Mouse (Mus musculus): ENCODE data around the gene Cnp.
"Not testable (repeated sequence)": the region's sequence is repeated elsewhere in the genome, so short reads cannot be mapped to it uniquely, and the experiment has no call there.

Gene Cnp

GRCm38 (mm10) chr11:100557563-100557962, 17.1 kb upstream of the Cnp start:
- DNase-seq, result no peak

GRCm38 (mm10) chr11:100559476-100559875, 15.2 kb upstream of the Cnp start:
- DNase-seq, result no peak

GRCm38 (mm10) chr11:100561748-100562147, 13.0 kb upstream of the Cnp start:
- no peak for DNase-seq

- no peak for DNase-seq
Observed at GRCm38 (mm10) chr11:100564297-100564696, 10.4 kb upstream of the Cnp start.

GRCm38 (mm10) chr11:100564703-100565102, 10.0 kb upstream of the Cnp start:
- no peak for DNase-seq

GRCm38 (mm10) chr11:100567229-100567628, 7.5 kb upstream of the Cnp start:
- no peak for DNase-seq

- DNase-seq, result no peak
Observed at GRCm38 (mm10) chr11:100567815-100568245, 6.9 kb upstream of the Cnp start.

- DNase-seq, result no peak
Observed at GRCm38 (mm10) chr11:100568692-100569091, 6.0 kb upstream of the Cnp start.

- no peak for DNase-seq
Observed at GRCm38 (mm10) chr11:100569789-100570188, 4.9 kb upstream of the Cnp start.

GRCm38 (mm10) chr11:100570430-100571201, 4.1 kb upstream of the Cnp start:
- peak; percentile 90 to 91 for DNase-seq

GRCm38 (mm10) chr11:100571202-100571567, 3.5 kb upstream of the Cnp start:
- DNase-seq, result peak in 1 of 2 experiments; percentile 31

GRCm38 (mm10) chr11:100574188-100574587, 516 bp upstream of the Cnp start:
- DNase-seq, result no peak

GRCm38 (mm10) chr11:100575484-100575855, 766 bp downstream of the Cnp start:
- DNase-seq, result peak in 1 of 2 experiments; percentile 64

GRCm38 (mm10) chr11:100576256-100576655, 1.6 kb downstream of the Cnp start:
- DNase-seq, result no peak

GRCm38 (mm10) chr11:100577852-100578599, 3.3 kb downstream of the Cnp start:
- peak in 1 of 2 experiments; percentile 38 for DNase-seq

- no peak for DNase-seq
Observed at GRCm38 (mm10) chr11:100579116-100579799, 4.6 kb downstream of the Cnp start.

- no peak for DNase-seq
Observed at GRCm38 (mm10) chr11:100580275-100580674, 5.6 kb downstream of the Cnp start.

- peak; percentile 74 to 75 for DNase-seq
Observed at GRCm38 (mm10) chr11:100581756-100582155, 7.1 kb downstream of the Cnp start.

- not testable (repeated sequence) for DNase-seq
Observed at GRCm38 (mm10) chr11:100582413-100582812, 7.7 kb downstream of the Cnp start.

GRCm38 (mm10) chr11:100582836-100583235, 8.1 kb downstream of the Cnp start:
- no peak for DNase-seq

GRCm38 (mm10) chr11:100584561-100584961, 9.9 kb downstream of the Cnp start:
- DNase-seq, result no peak

- DNase-seq, result no peak
Observed at GRCm38 (mm10) chr11:100585148-100585547, 10.4 kb downstream of the Cnp start.

- DNase-seq, result no peak
Observed at GRCm38 (mm10) chr11:100588462-100588861, 13.8 kb downstream of the Cnp start.
